Comparison of ENCODE assay signal across 12 mouse cellular contexts in genomic region chr10:11306054-11306367, GRCm38 (mm10). TPM values are rescaled to one million over a fixed set of nuclear protein-coding genes. Genes with fewer than 3 reads are reported as not detected.
A peak's percentile ranks its signal among the peaks of the same experiment; 100 is the strongest.
DNase-seq lines count a peak whose midpoint lies in the region; ATAC-seq and TF ChIP-seq lines count a peak whose summit lies in the region.
"Had no signal": no experiment of that assay in that cellular context is flagged by ENCODE, and none has a peak within 500 bp of the region (broad histone marks: within the 10 kb centered on the region; RNA-seq: fewer than 3 reads in every experiment).

No protein-coding gene starts in this region.

- no peak for TF ChIP-seq CTCF in lung, postnatal 0 days (IDR thresholded peaks at IDR 0.05)

- H3K27me3 ChIP-seq in hindbrain, embryonic 15.5 days: no peaks in the 10 kb centered on the region
- no peaks in the 10 kb centered on the region for H3K27me3 ChIP-seq in hindbrain, embryonic 14.5 days (ENCODE audit: control insufficient read depth, insufficient read depth, low read length)
- no peaks in the 10 kb centered on the region for H3K27me3 ChIP-seq in lung, postnatal 0 days (replicated peaks; ENCODE audit: insufficient read depth, low read length)
- no peaks in the 10 kb centered on the region for H3K27me3 ChIP-seq in forebrain, embryonic 16.5 days (replicated peaks; ENCODE audit: control insufficient read depth, insufficient read depth, low read length)
- H3K27me3 ChIP-seq: embryonic facial prominence, embryonic 15.5 days; heart, embryonic 13.5 days; stomach, embryonic 15.5 days had no signal

- TF ChIP-seq EP300 in lung, postnatal 0 days (IDR thresholded peaks at IDR 0.05): no peak

- no peak for DNase-seq in hindbrain, embryonic 14.5 days (ENCODE audit: low spot score)
- peak; percentile 72 for DNase-seq in adipocyte (ENCODE audit: low spot score)
- peak; percentile 26 for DNase-seq in kidney, adult 9 months
- DNase-seq in lung, postnatal 0 days (ENCODE audit: low spot score): peak; percentile 88
- DNase-seq in cerebellum, postnatal 4 days (ENCODE audit: low spot score in 2 of 2): no peak
- no peak for DNase-seq in right cerebral cortex, postnatal 25 days
- DNase-seq: layer of hippocampus, postnatal 36 days had no signal

- no peak overlapping the region for H3K9ac ChIP-seq in hindbrain, embryonic 15.5 days
- no peak overlapping the region for H3K9ac ChIP-seq in hindbrain, embryonic 14.5 days
- no peak overlapping the region for H3K9ac ChIP-seq in lung, postnatal 0 days (replicated peaks; ENCODE audit: low read depth)
- no peak overlapping the region for H3K9ac ChIP-seq in forebrain, embryonic 16.5 days (replicated peaks; ENCODE audit: low read depth, low read length)
- H3K9ac ChIP-seq: embryonic facial prominence, embryonic 15.5 days; heart, embryonic 13.5 days; stomach, embryonic 15.5 days had no signal

- H3K4me2 ChIP-seq in hindbrain, embryonic 15.5 days: no peak overlapping the region
- no peak overlapping the region for H3K4me2 ChIP-seq in hindbrain, embryonic 14.5 days (replicated peaks)
- H3K4me2 ChIP-seq in lung, postnatal 0 days (replicated peaks; ENCODE audit: low read depth, low read length): no peak overlapping the region
- no peak overlapping the region for H3K4me2 ChIP-seq in forebrain, embryonic 16.5 days (ENCODE audit: low read length)
- H3K4me2 ChIP-seq: embryonic facial prominence, embryonic 15.5 days; heart, embryonic 13.5 days; stomach, embryonic 15.5 days had no signal

- H3K27ac ChIP-seq in hindbrain, embryonic 15.5 days (replicated peaks): no peak overlapping the region
- H3K27ac ChIP-seq in hindbrain, embryonic 14.5 days: no peak overlapping the region
- no peak overlapping the region for H3K27ac ChIP-seq in lung, postnatal 0 days (ENCODE audit: low read length)
- no peak overlapping the region for H3K27ac ChIP-seq in forebrain, embryonic 16.5 days (ENCODE audit: low read length)
- H3K27ac ChIP-seq: embryonic facial prominence, embryonic 15.5 days; heart, embryonic 13.5 days; stomach, embryonic 15.5 days had no signal

- no peaks in the 10 kb centered on the region for H3K4me1 ChIP-seq in hindbrain, embryonic 15.5 days (replicated peaks)
- H3K4me1 ChIP-seq in hindbrain, embryonic 14.5 days (replicated peaks; ENCODE audit: control insufficient read depth, insufficient read depth, low read length): no peaks in the 10 kb centered on the region
- no peaks in the 10 kb centered on the region for H3K4me1 ChIP-seq in lung, postnatal 0 days (ENCODE audit: insufficient read depth, low read depth, low read length)
- H3K4me1 ChIP-seq in forebrain, embryonic 16.5 days (replicated peaks; ENCODE audit: control insufficient read depth, insufficient read depth, low read length): no peaks in the 10 kb centered on the region
- H3K4me1 ChIP-seq: embryonic facial prominence, embryonic 15.5 days; stomach, embryonic 15.5 days had no signal

- WGBS in hindbrain, embryonic 15.5 days: 38% methylated on average over 2 of the region's 2 CpGs
- WGBS in hindbrain, embryonic 14.5 days: 50% methylated on average over 2 of the region's 2 CpGs
- 31% methylated on average over 2 of the region's 2 CpGs for WGBS in lung, postnatal 0 days
- WGBS in forebrain, embryonic 16.5 days: 47% methylated on average over 2 of the region's 2 CpGs

- no peaks in the 10 kb centered on the region for H3K9me3 ChIP-seq in hindbrain, embryonic 15.5 days
- no peaks in the 10 kb centered on the region for H3K9me3 ChIP-seq in hindbrain, embryonic 14.5 days (ENCODE audit: control insufficient read depth, low read length)
- no peaks in the 10 kb centered on the region for H3K9me3 ChIP-seq in lung, postnatal 0 days (ENCODE audit: low read length)
- H3K9me3 ChIP-seq in forebrain, embryonic 16.5 days (ENCODE audit: control insufficient read depth, low read length): no peaks in the 10 kb centered on the region
- H3K9me3 ChIP-seq: embryonic facial prominence, embryonic 15.5 days; heart, embryonic 13.5 days; stomach, embryonic 15.5 days had no signal

- ATAC-seq in hindbrain, embryonic 15.5 days (ENCODE audit: low FRiP score, low read depth): peak; percentile 54; the same call in 1 of the 2 replicates
- no peak for ATAC-seq in hindbrain, embryonic 14.5 days (ENCODE audit: low FRiP score)
- peak; percentile 96 for ATAC-seq in lung, postnatal 0 days
- ATAC-seq in forebrain, embryonic 16.5 days: no peak

- H3K4me3 ChIP-seq in hindbrain, embryonic 15.5 days: no peak overlapping the region
- H3K4me3 ChIP-seq in hindbrain, embryonic 14.5 days (replicated peaks; ENCODE audit: low read length): no peak overlapping the region
- H3K4me3 ChIP-seq in lung, postnatal 0 days (ENCODE audit: low read depth, low read length): no peak overlapping the region
- H3K4me3 ChIP-seq in forebrain, embryonic 16.5 days (replicated peaks; ENCODE audit: low read length): no peak overlapping the region
- H3K4me3 ChIP-seq: embryonic facial prominence, embryonic 15.5 days; heart, embryonic 13.5 days; stomach, embryonic 15.5 days had no signal

- no peaks in the 10 kb centered on the region for H3K36me3 ChIP-seq in hindbrain, embryonic 15.5 days
- no peaks in the 10 kb centered on the region for H3K36me3 ChIP-seq in hindbrain, embryonic 14.5 days (replicated peaks; ENCODE audit: control insufficient read depth, insufficient read depth)
- no peaks in the 10 kb centered on the region for H3K36me3 ChIP-seq in lung, postnatal 0 days (ENCODE audit: insufficient read depth, low read length)
- no peaks in the 10 kb centered on the region for H3K36me3 ChIP-seq in forebrain, embryonic 16.5 days (ENCODE audit: control insufficient read depth, insufficient read depth)
- H3K36me3 ChIP-seq: embryonic facial prominence, embryonic 15.5 days; stomach, embryonic 15.5 days had no signal

RNA-seq across cellular contexts. Expression of gene Fbxo30, which starts 24.9 kb away (rescaled TPM):
- 19.6 and 22.7 TPM in 2 replicates for polyA plus RNA-seq in hindbrain, embryonic 15.5 days (2015; fragmentation: Nextera tagmentation; extraction: Ambion mirVana)
- polyA plus RNA-seq in hindbrain, embryonic 14.5 days (2014; fragmentation: Nextera tagmentation; extraction: Ambion mirVana): 16.3 and 16.7 TPM in 2 replicates
- polyA plus RNA-seq in lung, postnatal 0 days (2015; fragmentation: Nextera tagmentation; extraction: Ambion mirVana): 17.2 and 17.8 TPM in 2 replicates
- 26.1 and 27.5 TPM in 2 replicates for polyA plus RNA-seq in forebrain, embryonic 16.5 days (2015; fragmentation: Nextera tagmentation; extraction: Ambion mirVana)

RNA-seq across cellular contexts. Expression of gene Epm2a, which starts 37.2 kb away (rescaled TPM):
- 1.3 and 1.5 TPM in 2 replicates for polyA plus RNA-seq in hindbrain, embryonic 15.5 days (2015; fragmentation: Nextera tagmentation; extraction: Ambion mirVana)
- polyA plus RNA-seq in hindbrain, embryonic 14.5 days (2014; fragmentation: Nextera tagmentation; extraction: Ambion mirVana): 2.0 and 2.3 TPM in 2 replicates
- polyA plus RNA-seq in lung, postnatal 0 days (2015; fragmentation: Nextera tagmentation; extraction: Ambion mirVana): 0.75 and 1.0 TPM in 2 replicates
- polyA plus RNA-seq in forebrain, embryonic 16.5 days (2015; fragmentation: Nextera tagmentation; extraction: Ambion mirVana): 0.40 and 0.52 TPM in 2 replicates

Comparison
In these comparisons a context has a peak if more than half of its experiments do, and no peak if none do; other contexts are left out.
1. ATAC-seq: peak in hindbrain, embryonic 15.5 days (single experiment) and lung, postnatal 0 days (single experiment); none in hindbrain, embryonic 14.5 days (single experiment) and forebrain, embryonic 16.5 days (single experiment).
2. DNase-seq: peak in adipocyte (single experiment), kidney, adult 9 months (single experiment) and lung, postnatal 0 days (single experiment); none in hindbrain, embryonic 14.5 days (single experiment), cerebellum, postnatal 4 days (0 of 2) and right cerebral cortex, postnatal 25 days (single experiment).